Mouse (Mus musculus): ENCODE measurements around the gene Il18. TPM values are rescaled to one million over a fixed set of nuclear protein-coding genes. Genes with fewer than 3 reads are reported as not detected.
A peak's percentile ranks its signal among the peaks of the same experiment; 100 is the strongest.

Il18 gene
- total RNA-seq (2021), result 1 to 10 TPM; 5.6 to 6.3 TPM
- long read RNA-seq, experiment 1, partial matches to known transcripts, result 1 of 3 reads
- long read RNA-seq, experiment 1, other reads (novel, unspliced or antisense), result 2 of 3 reads
- long read RNA-seq, experiment 2, partial matches to known transcripts, result 0 of 2 reads
- long read RNA-seq, experiment 2, other reads (novel, unspliced or antisense), result 2 of 2 reads

GRCm38 (mm10) chr9:50554241-50555093 lies at the start of gene Il18:
TSS of gene Il18 (plus strand) at chr9:50554827.
- no peak for DNase-seq (ENCODE audit: low spot score in 2 of 2)

GRCm38 (mm10) chr9:50505405-50505804 lies 49.2 kb upstream of the Il18 start:
- DNase-seq (ENCODE audit: low spot score in 2 of 2), result no peak

- no peak for DNase-seq (ENCODE audit: low spot score in 2 of 2)
These were observed 47.1 kb upstream of the Il18 start for GRCm38 (mm10) chr9:50507570-50507969.

- no peak for DNase-seq (ENCODE audit: low spot score in 2 of 2)
These were observed 39.2 kb upstream of the Il18 start for GRCm38 (mm10) chr9:50515462-50515861.

GRCm38 (mm10) chr9:50518781-50519180 lies 35.8 kb upstream of the Il18 start:
- no peak for DNase-seq (ENCODE audit: low spot score in 2 of 2)

GRCm38 (mm10) chr9:50520748-50521147 lies 33.9 kb upstream of the Il18 start:
- no peak for DNase-seq (ENCODE audit: low spot score in 2 of 2)

- DNase-seq (ENCODE audit: low spot score in 2 of 2), result no peak
These were observed 33.1 kb upstream of the Il18 start for GRCm38 (mm10) chr9:50521562-50521961.

GRCm38 (mm10) chr9:50522574-50522973 lies 32.1 kb upstream of the Il18 start:
- no peak for DNase-seq (ENCODE audit: low spot score in 2 of 2)

GRCm38 (mm10) chr9:50524936-50525335 lies 29.7 kb upstream of the Il18 start:
- DNase-seq (ENCODE audit: low spot score in 2 of 2), result no peak

- no peak for DNase-seq (ENCODE audit: low spot score in 2 of 2)
These were observed 29.0 kb upstream of the Il18 start for GRCm38 (mm10) chr9:50525585-50525984.

- no peak for DNase-seq (ENCODE audit: low spot score in 2 of 2)
These were observed 26.8 kb upstream of the Il18 start for GRCm38 (mm10) chr9:50527860-50528259.

GRCm38 (mm10) chr9:50528293-50528892 lies 26.2 kb upstream of the Il18 start, which contains the start of gene Pts:
TSS of gene Pts (minus strand) at chr9:50528724.
- DNase-seq (ENCODE audit: low spot score in 2 of 2), result peak; percentile 89 to 98

GRCm38 (mm10) chr9:50530890-50531289 lies 23.7 kb upstream of the Il18 start:
- no peak for DNase-seq (ENCODE audit: low spot score in 2 of 2)

- DNase-seq (ENCODE audit: low spot score in 2 of 2), result no peak
These were observed 21.3 kb upstream of the Il18 start for GRCm38 (mm10) chr9:50533328-50533727.

- DNase-seq (ENCODE audit: low spot score in 2 of 2), result no peak
These were observed 20.8 kb upstream of the Il18 start for GRCm38 (mm10) chr9:50533791-50534190.

GRCm38 (mm10) chr9:50535930-50536329 lies 18.7 kb upstream of the Il18 start:
- no peak for DNase-seq (ENCODE audit: low spot score in 2 of 2)

- no peak for DNase-seq (ENCODE audit: low spot score in 2 of 2)
These were observed 18.0 kb upstream of the Il18 start for GRCm38 (mm10) chr9:50536603-50537135.

- DNase-seq (ENCODE audit: low spot score in 2 of 2), result no peak
These were observed 17.3 kb upstream of the Il18 start for GRCm38 (mm10) chr9:50537295-50537694.

GRCm38 (mm10) chr9:50540170-50540569 lies 14.5 kb upstream of the Il18 start:
- DNase-seq (ENCODE audit: low spot score in 2 of 2), result no peak

- no peak for DNase-seq (ENCODE audit: low spot score in 2 of 2)
These were observed 12.2 kb upstream of the Il18 start for GRCm38 (mm10) chr9:50542401-50542800.

- DNase-seq (ENCODE audit: low spot score in 2 of 2), result no peak
These were observed 6.7 kb upstream of the Il18 start for GRCm38 (mm10) chr9:50547859-50548478.
